In the genomic region with DNA sequence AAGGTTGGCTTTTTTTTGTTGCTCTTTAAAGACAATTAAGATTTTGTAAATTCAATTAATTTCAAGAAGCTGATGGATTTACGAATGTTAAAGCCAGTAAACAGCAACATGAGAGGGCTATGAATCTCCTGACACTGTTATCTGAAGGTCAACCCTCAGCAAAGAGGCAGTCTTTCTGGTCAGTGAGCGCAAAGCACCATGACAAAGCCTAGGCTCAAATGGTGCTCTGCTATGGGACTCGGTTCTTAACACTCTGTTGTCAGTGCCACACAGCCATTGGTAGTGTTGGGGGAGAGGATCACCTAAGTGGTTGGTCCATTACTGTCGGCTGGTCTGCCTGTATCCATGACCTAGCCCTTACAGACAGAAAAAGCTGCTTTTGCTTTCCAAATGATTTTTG, we compare ENCODE assay signal across 26 mouse cellular contexts.
DNase-seq lines count a peak whose midpoint lies in the region; ATAC-seq lines count a peak whose summit lies in the region.
"Had no signal": no experiment of that assay in that cellular context is flagged by ENCODE, and none has a peak within 500 bp of the region (broad histone marks: within the 10 kb centered on the region; RNA-seq: fewer than 3 reads in every experiment).

No protein-coding gene starts in this region.

- 65% methylated on average over 4 of the region's 4 CpGs for whole genome bisulfite sequencing in hindbrain, embryonic 15.5 days
- 63% methylated on average over 4 of the region's 4 CpGs for WGBS in hindbrain, embryonic 10.5 days
- 70% methylated on average over 4 of the region's 4 CpGs for WGBS in midbrain, embryonic 14.5 days
- WGBS in midbrain, embryonic 15.5 days, result 76% methylated on average over 4 of the region's 4 CpGs
- 41% methylated on average over 4 of the region's 4 CpGs for WGBS in neural tube, embryonic 14.5 days

- no peak for ATAC-seq in hindbrain, embryonic 15.5 days (ENCODE audit: low FRiP score, low read depth)
- no peak for ATAC-seq in midbrain, embryonic 14.5 days (ENCODE audit: low FRiP score, low TSS enrichment)
- ATAC-seq in midbrain, embryonic 15.5 days (replicated peaks), result no peak
- no peak for ATAC-seq in neural tube, embryonic 14.5 days (ENCODE audit: low read depth)
- ATAC-seq: activated CD4-positive, CD25-positive, alpha-beta regulatory T cell, adult 4 months; forebrain, embryonic 16.5 days; intestine, embryonic 15.5 days had no signal

- no peaks in the 10 kb centered on the region for H3K27me3 ChIP-seq in hindbrain, embryonic 15.5 days
- no peaks in the 10 kb centered on the region for H3K27me3 ChIP-seq in hindbrain, embryonic 10.5 days (ENCODE audit: insufficient read depth, poor library complexity, severe bottlenecking)
- H3K27me3 ChIP-seq in midbrain, embryonic 14.5 days (ENCODE audit: control insufficient read depth, insufficient read depth, low read length), result no peaks in the 10 kb centered on the region
- no peaks in the 10 kb centered on the region for H3K27me3 ChIP-seq in midbrain, embryonic 15.5 days (replicated peaks)
- H3K27me3 ChIP-seq in neural tube, embryonic 14.5 days (ENCODE audit: control insufficient read depth, insufficient read depth, low read length), result no peaks in the 10 kb centered on the region
- H3K27me3 ChIP-seq: CH12.LX; heart, embryonic 13.5 days; intestine, embryonic 15.5 days; limb, embryonic 12.5 days had no signal

- peak overlapping the region; percentile 80 for H3K4me2 ChIP-seq in hindbrain, embryonic 15.5 days
- peak overlapping the region; percentile 23; the same call in 1 of the 2 replicates for H3K4me2 ChIP-seq in midbrain, embryonic 14.5 days (ENCODE audit: low read length)
- no peak overlapping the region for H3K4me2 ChIP-seq in midbrain, embryonic 15.5 days
- H3K4me2 ChIP-seq in neural tube, embryonic 14.5 days (ENCODE audit: low read depth, low read length), result peak overlapping the region; percentile 33
- H3K4me2 ChIP-seq: heart, embryonic 13.5 days; intestine, embryonic 15.5 days; limb, embryonic 12.5 days; liver, embryonic 11.5 days had no signal

- 0 out of 2 replicates have a peak overlapping the region, but pooled peaks have one; percentile 11 for H3K9ac ChIP-seq in hindbrain, embryonic 15.5 days
- no peak overlapping the region for H3K9ac ChIP-seq in midbrain, embryonic 14.5 days (replicated peaks; ENCODE audit: low read length)
- no peak overlapping the region for H3K9ac ChIP-seq in midbrain, embryonic 15.5 days
- peak overlapping the region; percentile 28; the same call in 1 of the 2 replicates for H3K9ac ChIP-seq in neural tube, embryonic 14.5 days (replicated peaks; ENCODE audit: low read depth, low read length)
- H3K9ac ChIP-seq: heart, embryonic 13.5 days; intestine, embryonic 15.5 days; limb, embryonic 12.5 days had no signal

- peaks cover 21% of the 10 kb centered on the region for H3K4me1 ChIP-seq in hindbrain, embryonic 15.5 days (replicated peaks)
- peaks cover 20% of the 10 kb centered on the region for H3K4me1 ChIP-seq in hindbrain, embryonic 10.5 days (replicated peaks)
- H3K4me1 ChIP-seq in midbrain, embryonic 14.5 days (ENCODE audit: control insufficient read depth, insufficient read depth, low read length), result peaks cover 17% of the 10 kb centered on the region
- H3K4me1 ChIP-seq in midbrain, embryonic 15.5 days, result peaks cover 10% of the 10 kb centered on the region; the same call in 1 of the 2 replicates
- peaks cover 12% of the 10 kb centered on the region for H3K4me1 ChIP-seq in neural tube, embryonic 14.5 days (ENCODE audit: control insufficient read depth, insufficient read depth, low read length)

- DNase-seq in adrenal gland, adult 2 months, result peak; percentile 51
- DNase-seq in adrenal gland, postnatal 14 days, result no peak
- no peak for DNase-seq in hindbrain, embryonic 10.5 days (ENCODE audit: low spot score)
- DNase-seq in midbrain, embryonic 14.5 days, result no peak
- no peak for DNase-seq in retina, embryonic 14.5 days (ENCODE audit: low spot score)
- DNase-seq: adrenal gland, adult 8-10 months; cerebellum, adult 8-10 months; heart, adult 2 months; heart, postnatal 10 days; kidney, adult 2 months; kidney, postnatal 25 days; lung, postnatal 36 days; retina, postnatal 1 day; right cerebral cortex, postnatal 14 days; thymus, postnatal 4 days had no signal

- 0 out of 2 replicates have a peak overlapping the region, but pooled peaks have one; percentile 4 for H3K4me3 ChIP-seq in hindbrain, embryonic 15.5 days
- no peak overlapping the region for H3K4me3 ChIP-seq in hindbrain, embryonic 10.5 days
- H3K4me3 ChIP-seq in midbrain, embryonic 14.5 days (replicated peaks; ENCODE audit: low read depth, low read length), result no peak overlapping the region
- H3K4me3 ChIP-seq in midbrain, embryonic 15.5 days, result no peak overlapping the region
- H3K4me3 ChIP-seq in neural tube, embryonic 14.5 days (ENCODE audit: low read depth, low read length), result peak overlapping the region; percentile 93; the same call in 1 of the 2 replicates
- H3K4me3 ChIP-seq: erythroblast, embryonic 14.5 days; heart, adult 2 months; heart, embryonic 13.5 days; intestine, embryonic 15.5 days; limb, embryonic 12.5 days had no signal

- H3K27ac ChIP-seq in hindbrain, embryonic 15.5 days (replicated peaks), result no peak overlapping the region
- H3K27ac ChIP-seq in hindbrain, embryonic 10.5 days, result no peak overlapping the region
- H3K27ac ChIP-seq in midbrain, embryonic 14.5 days (replicated peaks; ENCODE audit: low read depth, low read length), result no peak overlapping the region
- no peak overlapping the region for H3K27ac ChIP-seq in midbrain, embryonic 15.5 days
- peak overlapping the region; percentile 48; the same call in 1 of the 2 replicates for H3K27ac ChIP-seq in neural tube, embryonic 14.5 days (ENCODE audit: low read depth, low read length)
- H3K27ac ChIP-seq: heart, adult 2 months; heart, embryonic 13.5 days; intestine, embryonic 15.5 days; limb, embryonic 12.5 days had no signal

- no peaks in the 10 kb centered on the region for H3K36me3 ChIP-seq in hindbrain, embryonic 15.5 days
- H3K36me3 ChIP-seq in hindbrain, embryonic 10.5 days, result no peaks in the 10 kb centered on the region
- no peaks in the 10 kb centered on the region for H3K36me3 ChIP-seq in midbrain, embryonic 14.5 days (ENCODE audit: control insufficient read depth, insufficient read depth, low read length)
- no peaks in the 10 kb centered on the region for H3K36me3 ChIP-seq in midbrain, embryonic 15.5 days (replicated peaks)
- no peaks in the 10 kb centered on the region for H3K36me3 ChIP-seq in neural tube, embryonic 14.5 days (ENCODE audit: control insufficient read depth, insufficient read depth, low read length)
- H3K36me3 ChIP-seq: heart, embryonic 13.5 days; intestine, embryonic 15.5 days; limb, embryonic 12.5 days had no signal

- H3K9me3 ChIP-seq in hindbrain, embryonic 15.5 days, result no peaks in the 10 kb centered on the region
- H3K9me3 ChIP-seq in hindbrain, embryonic 10.5 days, result no peaks in the 10 kb centered on the region
- no peaks in the 10 kb centered on the region for H3K9me3 ChIP-seq in midbrain, embryonic 14.5 days (ENCODE audit: control insufficient read depth, low read length)
- H3K9me3 ChIP-seq in midbrain, embryonic 15.5 days, result no peaks in the 10 kb centered on the region
- H3K9me3 ChIP-seq in neural tube, embryonic 14.5 days (ENCODE audit: control insufficient read depth, low read length), result no peaks in the 10 kb centered on the region
- H3K9me3 ChIP-seq: heart, embryonic 13.5 days; intestine, embryonic 15.5 days; limb, embryonic 12.5 days had no signal

Comparison
In these comparisons a context has a peak if more than half of its experiments do, and no peak if none do; other contexts are left out.
1. H3K4me3 ChIP-seq: peak in hindbrain, embryonic 15.5 days (single experiment) and neural tube, embryonic 14.5 days (single experiment); none in hindbrain, embryonic 10.5 days (single experiment), midbrain, embryonic 14.5 days (single experiment) and midbrain, embryonic 15.5 days (single experiment).
2. H3K9ac ChIP-seq: peak in hindbrain, embryonic 15.5 days (single experiment) and neural tube, embryonic 14.5 days (single experiment); none in midbrain, embryonic 14.5 days (single experiment) and midbrain, embryonic 15.5 days (single experiment).